Mouse (Mus musculus) ES-Bruce4 (cell line): ENCODE results near the gene Rhob.

Source experiments
- EP300 ChIP-seq: IDR thresholded peaks from 2 replicates; pipeline ENCODE4 v1.6.1; 2011; ENCODE audit warnings: low read depth, low read length; ENCODE audit not compliant: insufficient read depth
- POLR2A ChIP-seq: IDR thresholded peaks from one replicate; pipeline ENCODE4 v1.8.1; 2011; ENCODE audit warnings: low read length; ENCODE audit not compliant: insufficient read depth

DNA sequence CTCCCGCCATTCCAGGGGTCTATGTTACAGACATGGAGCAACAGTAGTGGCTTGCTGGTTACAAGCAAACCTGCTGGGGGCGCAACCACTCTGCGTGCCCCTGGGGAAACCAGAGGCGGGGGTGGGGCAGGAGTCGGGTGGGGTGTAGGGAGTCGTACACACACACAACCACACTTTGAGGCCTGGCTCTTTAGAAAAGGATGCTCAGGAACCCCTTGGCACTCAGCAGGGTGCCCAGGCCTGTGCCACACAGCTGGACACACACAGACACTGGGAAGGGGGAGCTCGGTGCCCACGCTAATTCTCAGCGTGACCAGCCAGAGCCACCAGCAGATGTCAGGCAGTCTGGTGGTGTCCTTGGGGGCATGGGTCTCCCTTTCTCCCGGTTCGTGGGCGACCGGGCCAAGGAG is 1.2 kb downstream of the Rhob start:
- TF ChIP-seq EP300 (no peak), POLR2A (no peak)
